Mouse (Mus musculus) hindbrain, postnatal 0 days (tissue): ENCODE measurements around the gene Fam32a. TPM values are rescaled to one million over a fixed set of nuclear protein-coding genes. Genes with fewer than 3 reads are reported as not detected.

Experiments
- ATAC-seq: fragments of 200-750 bp; cut with Nextera tagmentation; 2 replicates; pipeline ENCODE4 v1.8.0; 2017; ENCODE audit warnings: mild to moderate bottlenecking, moderate TSS enrichment, moderate library complexity
- DNase-seq: peaks from one replicate; pipeline ENCODE4 v3.0.0-alpha.2; 2015; ENCODE audit warnings: low spot score
- H3K27ac ChIP-seq: fragments of 300-500 bp; sonication (generic); 2 replicates; pipeline ENCODE4 v1.5.1; 2014; ENCODE audit warnings: mild to moderate bottlenecking
- H3K27me3 ChIP-seq: fragments of 300-500 bp; sonication (generic); 2 replicates; pipeline ENCODE4 v1.6.1; 2014; ENCODE audit warnings: low read length, mixed read lengths; ENCODE audit not compliant: insufficient read depth
- H3K36me3 ChIP-seq: fragments of 300-500 bp; sonication (generic); 2 replicates; pipeline ENCODE4 v1.6.1; 2014; ENCODE audit warnings: low read length, mixed read lengths; ENCODE audit not compliant: insufficient read depth
- H3K4me1 ChIP-seq: fragments of 300-500 bp; sonication (generic); 2 replicates; pipeline ENCODE4 v1.6.1; 2014; ENCODE audit warnings: antibody characterized with exemption, low read length, mixed read lengths; ENCODE audit not compliant: insufficient read depth
- H3K4me2 ChIP-seq: fragments of 300-500 bp; sonication (generic); 2 replicates; pipeline ENCODE4 v1.6.1; 2014; ENCODE audit warnings: low read depth, mild to moderate bottlenecking, low read length, moderate library complexity, mixed read lengths
- H3K4me3 ChIP-seq: fragments of 300-500 bp; sonication (generic); 2 replicates; pipeline ENCODE4 v1.5.1; 2014; ENCODE audit warnings: low read length
- H3K9ac ChIP-seq: fragments of 300-500 bp; sonication (generic); replicated peaks from 2 replicates; pipeline ENCODE4 v1.6.1; 2014; ENCODE audit warnings: mild to moderate bottlenecking, low read length, moderate library complexity, mixed read lengths
- H3K9me3 ChIP-seq: fragments of 300-500 bp; sonication (generic); 2 replicates; pipeline ENCODE4 v1.6.1; 2016; ENCODE audit warnings: low read length, mixed read lengths
- CTCF ChIP-seq: IDR thresholded peaks from 2 replicates; pipeline ENCODE4 v1.5.1; 2016; ENCODE audit warnings: antibody characterized with exemption, control low read depth, low read depth
- WGBS: fragments of 180-500 bp; shearing (Covaris S2); extraction: QIAGEN DNeasy Blood & Tissue Kit; methylation state at CpG from one replicate; pipeline ENCODE4 v1.1.7; 2014; 5-methylcytosine and 5-hydroxymethylcytosine counted together
- polyA plus RNA-seq: library from polyadenylated mRNA; unstranded; fragments of >200 nt; fragmentation: Nextera tagmentation; extraction: Ambion mirVana; gene quantifications from 2 replicates; pipeline ENCODE4 v1.2.1, GENCODE M21; 2015
- total RNA-seq: library from RNA; depleted of rRNA; stranded (reverse); fragments of >200 nt; gene quantifications from 2 replicates; pipeline ENCODE4 v1.2.3, GENCODE M21; 2014

Gene Fam32a
- total and polyA plus RNA-seq, 2 experiments from 2014 or later, result 83.2 to 94.7 TPM

GRCm38 (mm10) chr8:72239499-72240402 is 20.2 kb downstream of the Fam32a start, which contains the start of gene Ap1m1:
Ap1m1 (plus strand) TSS chr8:72240018.
- peak; percentile 84 for TF ChIP-seq CTCF
- Histone ChIP-seq H3K27ac (peak within 1 kb of the TSS; percentile 84), H3K9me3 (no peaks in the 10 kb centered on the region), H3K4me2 (peak within 1 kb of the TSS; percentile 63), H3K4me3 (peak within 1 kb of the TSS; percentile 58), H3K4me1 (peaks cover 11% of the 10 kb centered on the region; the same call in 1 of the 2 replicates), H3K9ac (peak within 1 kb of the TSS; percentile 59), H3K27me3 (no peaks in the 10 kb centered on the region), H3K36me3 (no peaks in the 10 kb centered on the region)
- under 1% methylated on average over 54 of the region's 54 CpGs for WGBS
- DNase-seq, result peak; percentile 100
- peak; percentile 96 for ATAC-seq

- H3K27me3 ChIP-seq, result no peaks in the 10 kb centered on the region
Observed at GRCm38 (mm10) chr8:72240403-72240763, 20.9 kb downstream of the Fam32a start.

GRCm38 (mm10) chr8:72240951-72241350 is 21.4 kb downstream of the Fam32a start:
- Histone ChIP-seq H3K27ac (0 out of 2 replicates have a peak overlapping the region, but pooled peaks have one; percentile 84), H3K27me3 (no peaks in the 10 kb centered on the region), H3K4me2 (peak overlapping the region; percentile 63), H3K9ac (peak overlapping the region; percentile 59), H3K4me3 (peak overlapping the region; percentile 58), H3K36me3 (no peaks in the 10 kb centered on the region), H3K4me1 (peaks cover 11% of the 10 kb centered on the region; the same call in 1 of the 2 replicates), H3K9me3 (no peaks in the 10 kb centered on the region)
- ATAC-seq, result no peak
- no peak for DNase-seq
- no peak for TF ChIP-seq CTCF
- WGBS, result 48% methylated on average over 7 of the region's 7 CpGs

More at GRCm38 (mm10) chr8:72240403-72240763, 20.9 kb downstream of the Fam32a start:
- WGBS, result 1% methylated on average over 24 of the region's 24 CpGs
- ATAC-seq, result no peak
- no peak for DNase-seq
- Histone ChIP-seq H3K4me2 (peak overlapping the region; percentile 63), H3K27ac (peak overlapping the region; percentile 84), H3K4me1 (peaks cover 11% of the 10 kb centered on the region; the same call in 1 of the 2 replicates), H3K4me3 (peak overlapping the region; percentile 58), H3K9ac (peak overlapping the region; percentile 59), H3K36me3 (no peaks in the 10 kb centered on the region), H3K9me3 (no peaks in the 10 kb centered on the region)
- no peak for TF ChIP-seq CTCF

- H3K9me3 ChIP-seq, result no peaks in the 10 kb centered on the region
- H3K36me3 ChIP-seq, result 0 out of 2 replicates have a peak, but pooled peaks cover 5% of the 10 kb centered on the region
- ATAC-seq (no peak), DNase-seq (no peak)
- no peaks in the 10 kb centered on the region for H3K27me3 ChIP-seq
- 91% methylated on average over 1 of the region's 1 CpGs for WGBS
- no peak overlapping the region for H3K4me2 ChIP-seq
- no peak for TF ChIP-seq CTCF
- 0 out of 2 replicates have a peak overlapping the region, but pooled peaks have one; percentile 28 for H3K9ac ChIP-seq
- H3K4me1 ChIP-seq, result peaks cover 11% of the 10 kb centered on the region; the same call in 1 of the 2 replicates
- no peak overlapping the region for H3K27ac ChIP-seq
- H3K4me3 ChIP-seq, result no peak overlapping the region
Observed at GRCm38 (mm10) chr8:72242226-72242625, 22.7 kb downstream of the Fam32a start.

- Histone ChIP-seq H3K27ac (no peak overlapping the region), H3K9me3 (no peaks in the 10 kb centered on the region), H3K4me2 (no peak overlapping the region), H3K27me3 (no peaks in the 10 kb centered on the region), H3K9ac (no peak overlapping the region), H3K36me3 (0 out of 2 replicates have a peak, but pooled peaks cover 5% of the 10 kb centered on the region), H3K4me1 (peaks cover 11% of the 10 kb centered on the region; the same call in 1 of the 2 replicates), H3K4me3 (no peak overlapping the region)
- ATAC-seq, result no peak
- DNase-seq, result no peak
- 57% methylated on average over 2 of the region's 2 CpGs for WGBS
- no peak for TF ChIP-seq CTCF
Observed at GRCm38 (mm10) chr8:72244610-72245009, 25.1 kb downstream of the Fam32a start.

- peaks cover 26% of the 10 kb centered on the region for H3K36me3 ChIP-seq
- WGBS, result 46% methylated on average over 7 of the region's 7 CpGs
- no peaks in the 10 kb centered on the region for H3K4me1 ChIP-seq
- no peaks in the 10 kb centered on the region for H3K9me3 ChIP-seq
- H3K4me2 ChIP-seq, result no peak overlapping the region
- no peaks in the 10 kb centered on the region for H3K27me3 ChIP-seq
- ATAC-seq (peak; percentile 38; the same call in 1 of the 2 replicates), DNase-seq (peak; percentile 72)
- no peak overlapping the region for H3K27ac ChIP-seq
- no peak overlapping the region for H3K4me3 ChIP-seq
- H3K9ac ChIP-seq, result no peak overlapping the region
- TF ChIP-seq CTCF, result peak; percentile 82
Observed at GRCm38 (mm10) chr8:72257171-72257901, 37.8 kb downstream of the Fam32a start.
